Mouse (Mus musculus): ENCODE data around the gene Afdn. TPM values are rescaled to one million over a fixed set of nuclear protein-coding genes. Genes with fewer than 3 reads are reported as not detected.

The Afdn gene
- polyA plus RNA-seq, 1 experiment from 2014 or later = 107 TPM

DNA sequence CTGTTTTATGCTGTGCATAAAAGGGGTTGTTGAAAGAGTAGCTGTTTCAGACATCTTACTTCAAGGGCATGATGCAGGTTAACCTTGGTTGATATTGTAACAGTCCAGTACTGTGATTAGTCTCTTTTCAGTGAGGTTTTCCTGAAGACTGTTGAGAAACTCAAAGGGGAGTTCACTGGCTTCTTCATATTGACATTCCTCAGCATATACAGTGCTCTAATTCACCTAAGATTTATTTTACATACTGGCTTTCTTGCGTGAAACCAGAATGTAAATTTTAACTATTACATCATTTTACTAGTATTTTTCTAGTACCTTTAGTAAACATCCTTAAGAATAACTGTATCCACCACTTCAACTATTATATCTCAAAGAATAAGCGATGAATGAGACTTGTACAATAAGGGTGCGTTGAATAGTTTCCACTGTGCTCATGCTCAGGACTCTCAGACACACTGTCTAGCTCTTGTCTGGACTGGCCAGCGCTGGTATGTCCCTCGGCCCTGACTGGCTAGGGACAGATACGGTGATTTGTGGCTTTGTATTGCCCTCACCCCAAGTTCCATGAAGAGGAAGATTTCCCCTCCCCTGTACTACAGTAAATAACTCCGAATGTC lies 129.6 kb downstream of the Afdn start:
- ATAC-seq (no peak), DNase-seq (ENCODE audit: low spot score) (no peak)
- H3K27ac ChIP-seq (ENCODE audit: low read depth, low read length) = no peak overlapping the region
- no peak overlapping the region for H3K9ac ChIP-seq (ENCODE audit: low read length)
- H3K4me2 ChIP-seq (ENCODE audit: low read length) = no peak overlapping the region
- no peaks in the 10 kb centered on the region for H3K4me1 ChIP-seq (ENCODE audit: control insufficient read depth, insufficient read depth, low read length)
- H3K4me3 ChIP-seq (ENCODE audit: low read depth, low read length) = no peak overlapping the region
- H3K9me3 ChIP-seq (replicated peaks; ENCODE audit: control insufficient read depth, low read length) = no peaks in the 10 kb centered on the region
- 92% methylated on average over 7 of the region's 7 CpGs for WGBS
- peaks cover 41% of the 10 kb centered on the region for H3K36me3 ChIP-seq (ENCODE audit: control insufficient read depth, insufficient read depth, low read length)
- H3K27me3 ChIP-seq (replicated peaks; ENCODE audit: control insufficient read depth, insufficient read depth, low read length) = no peaks in the 10 kb centered on the region

DNA sequence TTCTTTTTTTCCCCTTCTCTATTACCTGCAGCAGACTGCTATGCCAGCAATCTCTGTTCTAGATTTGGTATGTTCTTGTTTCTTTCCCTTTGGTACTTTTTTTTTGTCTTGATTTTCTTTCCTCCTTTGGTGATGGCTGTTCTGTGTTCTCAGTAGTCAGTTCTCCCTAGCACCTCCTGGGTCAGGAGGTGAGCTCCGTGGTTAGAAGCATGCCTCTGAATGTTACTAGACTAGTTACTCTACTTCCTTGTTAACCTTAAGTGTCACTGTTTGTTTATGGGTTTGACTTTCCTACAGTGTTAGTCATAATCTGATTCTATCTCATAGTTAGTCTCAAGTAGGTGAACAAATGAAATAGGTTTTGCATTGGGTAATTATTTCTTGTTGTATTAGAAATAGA lies 130.6 kb downstream of the Afdn start:
- H3K9me3 ChIP-seq (replicated peaks; ENCODE audit: control insufficient read depth, low read length) = no peaks in the 10 kb centered on the region
- no peak overlapping the region for H3K4me3 ChIP-seq (ENCODE audit: low read depth, low read length)
- no peak for DNase-seq (ENCODE audit: low spot score)
- peaks cover 33% of the 10 kb centered on the region for H3K36me3 ChIP-seq (ENCODE audit: control insufficient read depth, insufficient read depth, low read length)
- ATAC-seq = no peak
- H3K27me3 ChIP-seq (replicated peaks; ENCODE audit: control insufficient read depth, insufficient read depth, low read length) = no peaks in the 10 kb centered on the region
- WGBS = 98% methylated on average over 1 of the region's 1 CpGs
- no peak overlapping the region for H3K27ac ChIP-seq (ENCODE audit: low read depth, low read length)
- H3K4me1 ChIP-seq (ENCODE audit: control insufficient read depth, insufficient read depth, low read length) = no peaks in the 10 kb centered on the region
- H3K4me2 ChIP-seq (ENCODE audit: low read length) = no peak overlapping the region
- H3K9ac ChIP-seq (ENCODE audit: low read length) = no peak overlapping the region

DNA sequence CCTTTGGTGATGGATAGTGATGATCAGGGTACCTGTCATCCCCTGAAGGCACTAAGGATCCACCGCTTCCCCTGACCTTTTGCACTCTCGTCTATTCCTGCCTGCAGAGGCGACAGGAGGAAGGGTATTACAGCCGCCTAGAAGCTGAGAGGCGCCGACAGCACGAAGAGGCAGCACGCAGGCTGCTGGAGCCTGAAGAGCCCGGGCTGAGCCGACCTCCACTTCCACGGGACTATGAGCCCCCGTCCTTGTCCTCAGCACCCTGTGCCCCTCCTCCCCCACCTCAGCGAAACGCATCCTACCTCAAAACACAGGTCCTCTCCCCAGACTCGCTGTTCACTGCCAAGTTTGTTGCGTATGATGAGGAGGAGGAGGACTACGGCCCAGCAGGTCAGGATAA lies 138.5 kb downstream of the Afdn start:
- Histone ChIP-seq H3K36me3 (ENCODE audit: control insufficient read depth, insufficient read depth, low read length) (peaks cover 55% of the 10 kb centered on the region), H3K27ac (ENCODE audit: low read depth, low read length) (no peak overlapping the region), H3K9ac (ENCODE audit: low read length) (no peak overlapping the region), H3K9me3 (replicated peaks; ENCODE audit: control insufficient read depth, low read length) (no peaks in the 10 kb centered on the region), H3K4me2 (ENCODE audit: low read length) (no peak overlapping the region), H3K27me3 (replicated peaks; ENCODE audit: control insufficient read depth, insufficient read depth, low read length) (no peaks in the 10 kb centered on the region), H3K4me3 (ENCODE audit: low read depth, low read length) (no peak overlapping the region), H3K4me1 (ENCODE audit: control insufficient read depth, insufficient read depth, low read length) (no peaks in the 10 kb centered on the region)
- ATAC-seq = no peak
- 93% methylated on average over 17 of the region's 17 CpGs for WGBS
- DNase-seq (ENCODE audit: low spot score) = no peak

DNA sequence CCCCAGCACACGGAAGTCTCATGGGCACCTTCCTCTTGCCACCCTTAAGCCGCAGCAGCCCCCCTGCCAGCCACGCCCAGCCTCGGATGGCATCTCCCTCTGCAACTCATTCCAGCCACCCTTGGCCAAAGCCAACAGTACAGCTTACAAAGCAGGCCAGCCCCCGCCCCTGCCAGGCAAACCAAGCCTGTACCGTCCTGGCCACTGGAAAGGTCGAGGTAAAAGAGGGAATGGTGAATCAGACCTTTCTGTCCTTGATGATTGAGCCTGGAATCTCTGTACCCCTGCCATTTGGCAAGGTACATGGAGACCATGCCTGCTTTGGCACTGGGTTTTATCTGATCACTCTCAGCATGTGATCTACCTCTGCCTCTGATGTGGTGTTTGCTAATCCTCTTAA lies 138.9 kb downstream of the Afdn start:
- H3K27ac ChIP-seq (ENCODE audit: low read depth, low read length) = no peak overlapping the region
- H3K9me3 ChIP-seq (replicated peaks; ENCODE audit: control insufficient read depth, low read length) = no peaks in the 10 kb centered on the region
- ATAC-seq = no peak
- H3K4me3 ChIP-seq (ENCODE audit: low read depth, low read length) = no peak overlapping the region
- 94% methylated on average over 7 of the region's 7 CpGs for WGBS
- no peaks in the 10 kb centered on the region for H3K4me1 ChIP-seq (ENCODE audit: control insufficient read depth, insufficient read depth, low read length)
- peaks cover 59% of the 10 kb centered on the region for H3K36me3 ChIP-seq (ENCODE audit: control insufficient read depth, insufficient read depth, low read length)
- H3K4me2 ChIP-seq (ENCODE audit: low read length) = no peak overlapping the region
- H3K27me3 ChIP-seq (replicated peaks; ENCODE audit: control insufficient read depth, insufficient read depth, low read length) = no peaks in the 10 kb centered on the region
- DNase-seq (ENCODE audit: low spot score) = no peak
- H3K9ac ChIP-seq (ENCODE audit: low read length) = no peak overlapping the region

DNA sequence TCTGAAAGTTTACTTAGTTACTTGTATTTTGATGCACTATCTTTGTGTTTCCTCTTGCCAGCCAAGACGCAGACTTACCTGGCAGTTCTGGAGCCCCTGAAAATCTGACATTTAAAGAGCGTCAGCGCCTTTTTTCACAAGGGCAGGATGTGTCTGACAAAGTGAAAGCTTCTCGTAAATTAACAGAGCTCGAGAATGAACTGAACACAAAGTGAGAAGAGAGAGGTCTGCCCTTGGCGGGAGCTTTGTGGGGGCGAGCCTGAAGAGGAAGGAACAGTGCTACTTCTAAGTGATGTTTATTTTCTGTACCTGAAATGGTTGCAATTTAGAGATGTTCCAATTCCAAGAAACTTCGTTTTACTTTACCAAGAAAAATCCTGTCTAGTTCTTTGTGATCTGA lies 143.5 kb downstream of the Afdn start:
- H3K27ac ChIP-seq (ENCODE audit: low read depth, low read length) = no peak overlapping the region
- WGBS = 87% methylated on average over 8 of the region's 8 CpGs
- peaks cover 64% of the 10 kb centered on the region for H3K36me3 ChIP-seq (ENCODE audit: control insufficient read depth, insufficient read depth, low read length)
- H3K4me1 ChIP-seq (ENCODE audit: control insufficient read depth, insufficient read depth, low read length) = no peaks in the 10 kb centered on the region
- H3K9me3 ChIP-seq (replicated peaks; ENCODE audit: control insufficient read depth, low read length) = no peaks in the 10 kb centered on the region
- ATAC-seq (no peak), DNase-seq (ENCODE audit: low spot score) (no peak)
- no peak overlapping the region for H3K4me2 ChIP-seq (ENCODE audit: low read length)
- no peak overlapping the region for H3K4me3 ChIP-seq (ENCODE audit: low read depth, low read length)
- H3K9ac ChIP-seq (ENCODE audit: low read length) = no peak overlapping the region
- no peaks in the 10 kb centered on the region for H3K27me3 ChIP-seq (replicated peaks; ENCODE audit: control insufficient read depth, insufficient read depth, low read length)

DNA sequence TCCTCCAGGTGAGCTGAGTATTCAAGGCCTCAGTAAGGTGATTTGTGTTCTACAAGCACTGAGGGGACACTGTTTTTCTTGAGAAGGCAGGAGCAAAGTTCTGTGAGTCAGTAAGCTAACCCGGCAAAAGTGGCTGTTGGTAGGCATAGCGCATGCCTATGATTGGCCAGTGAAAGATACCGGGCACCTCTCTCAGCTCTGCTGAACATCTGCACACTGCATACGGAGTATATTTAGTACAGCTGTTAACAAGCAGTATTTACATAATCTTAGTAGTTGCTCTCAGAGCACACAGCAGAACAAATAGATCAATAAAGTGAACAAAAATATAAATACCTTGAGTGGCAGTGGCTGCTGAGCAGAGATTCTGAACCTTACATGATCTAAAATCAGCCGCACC lies 146.7 kb downstream of the Afdn start:
- no peaks in the 10 kb centered on the region for H3K4me1 ChIP-seq (ENCODE audit: control insufficient read depth, insufficient read depth, low read length)
- DNase-seq (ENCODE audit: low spot score) (no peak), ATAC-seq (no peak)
- no peak overlapping the region for H3K27ac ChIP-seq (ENCODE audit: low read depth, low read length)
- H3K4me2 ChIP-seq (ENCODE audit: low read length) = no peak overlapping the region
- H3K36me3 ChIP-seq (ENCODE audit: control insufficient read depth, insufficient read depth, low read length) = peaks cover 49% of the 10 kb centered on the region
- H3K9ac ChIP-seq (ENCODE audit: low read length) = no peak overlapping the region
- 98% methylated on average over 5 of the region's 5 CpGs for WGBS
- no peaks in the 10 kb centered on the region for H3K9me3 ChIP-seq (replicated peaks; ENCODE audit: control insufficient read depth, low read length)
- no peak overlapping the region for H3K4me3 ChIP-seq (ENCODE audit: low read depth, low read length)
- H3K27me3 ChIP-seq (replicated peaks; ENCODE audit: control insufficient read depth, insufficient read depth, low read length) = no peaks in the 10 kb centered on the region

DNA sequence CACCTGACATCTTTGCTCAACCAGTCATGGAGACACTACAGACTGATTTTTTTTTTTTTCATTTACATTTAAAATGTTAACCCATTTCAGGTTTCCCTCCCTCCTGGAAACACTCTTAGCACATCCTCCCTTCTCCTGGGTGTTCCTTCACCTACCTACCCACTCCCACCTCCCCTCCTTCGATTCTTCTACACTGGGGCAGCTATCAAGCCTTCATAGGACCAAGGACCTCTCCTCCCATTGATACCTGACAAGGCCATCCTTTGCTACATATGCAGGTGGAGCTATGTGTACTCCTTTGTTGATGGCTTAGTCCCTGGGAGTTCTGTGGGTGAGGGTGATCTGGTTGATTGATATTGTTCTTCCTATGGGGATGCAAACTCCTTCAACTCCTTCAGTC lies 147.3 kb downstream of the Afdn start:
- no peak for DNase-seq (ENCODE audit: low spot score)
- H3K4me1 ChIP-seq (ENCODE audit: control insufficient read depth, insufficient read depth, low read length) = no peaks in the 10 kb centered on the region
- no peaks in the 10 kb centered on the region for H3K9me3 ChIP-seq (replicated peaks; ENCODE audit: control insufficient read depth, low read length)
- WGBS = 95% methylated on average over 1 of the region's 1 CpGs
- no peaks in the 10 kb centered on the region for H3K27me3 ChIP-seq (replicated peaks; ENCODE audit: control insufficient read depth, insufficient read depth, low read length)
- H3K27ac ChIP-seq (ENCODE audit: low read depth, low read length) = no peak overlapping the region
- no peak for ATAC-seq
- no peak overlapping the region for H3K9ac ChIP-seq (ENCODE audit: low read length)
- peaks cover 45% of the 10 kb centered on the region for H3K36me3 ChIP-seq (ENCODE audit: control insufficient read depth, insufficient read depth, low read length)
- H3K4me2 ChIP-seq (ENCODE audit: low read length) = no peak overlapping the region
- H3K4me3 ChIP-seq (ENCODE audit: low read depth, low read length) = no peak overlapping the region

DNA sequence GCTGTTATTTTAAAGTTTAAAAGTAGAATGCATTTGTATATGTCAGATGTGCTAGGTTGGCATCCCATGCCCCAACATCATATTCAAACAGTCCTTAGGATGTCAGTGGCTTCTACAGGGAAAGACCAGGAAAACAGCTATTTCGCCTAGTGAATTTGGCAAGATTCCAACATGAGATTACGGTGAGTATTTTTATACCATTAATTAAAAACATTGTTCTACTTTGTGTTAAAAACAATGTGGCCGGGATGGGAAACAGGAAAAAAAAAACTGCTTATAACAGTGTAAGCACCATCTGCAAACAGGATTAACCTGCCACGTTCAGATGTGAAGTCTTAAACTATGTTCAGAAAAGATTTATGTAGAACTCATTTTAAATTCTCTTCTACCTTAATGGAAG lies 153.6 kb downstream of the Afdn start:
- Histone ChIP-seq H3K4me3 (ENCODE audit: low read depth, low read length) (no peak overlapping the region), H3K4me2 (ENCODE audit: low read length) (no peak overlapping the region), H3K36me3 (ENCODE audit: control insufficient read depth, insufficient read depth, low read length) (peaks cover 3% of the 10 kb centered on the region; the same call in 1 of the 2 replicates), H3K4me1 (ENCODE audit: control insufficient read depth, insufficient read depth, low read length) (no peaks in the 10 kb centered on the region), H3K9me3 (replicated peaks; ENCODE audit: control insufficient read depth, low read length) (no peaks in the 10 kb centered on the region), H3K9ac (ENCODE audit: low read length) (no peak overlapping the region), H3K27me3 (replicated peaks; ENCODE audit: control insufficient read depth, insufficient read depth, low read length) (no peaks in the 10 kb centered on the region), H3K27ac (ENCODE audit: low read depth, low read length) (no peak overlapping the region)
- no peak for DNase-seq (ENCODE audit: low spot score)
- 45% methylated on average over 4 of the region's 4 CpGs for WGBS
- no peak for ATAC-seq

DNA sequence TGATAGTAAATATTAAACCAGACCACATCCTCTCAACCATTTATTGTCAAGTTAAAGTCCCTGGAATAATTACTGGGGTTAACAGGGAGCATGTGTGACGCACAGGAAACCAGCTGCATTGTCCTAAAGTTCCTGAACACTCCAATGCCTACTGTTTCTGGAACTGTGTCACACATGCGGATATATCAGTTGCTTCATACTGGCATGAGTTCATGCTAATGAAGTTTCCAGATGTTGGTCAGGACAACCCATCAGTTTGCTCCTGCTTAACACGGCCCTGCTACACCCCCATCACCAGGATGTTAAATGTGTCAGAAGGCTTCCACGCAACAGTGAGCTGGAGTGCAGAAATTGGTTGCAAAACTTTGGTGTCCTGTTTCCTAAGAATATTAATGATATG lies 154.2 kb downstream of the Afdn start:
- ATAC-seq = no peak
- WGBS = 82% methylated on average over 4 of the region's 4 CpGs
- Histone ChIP-seq H3K4me1 (ENCODE audit: control insufficient read depth, insufficient read depth, low read length) (no peaks in the 10 kb centered on the region), H3K9ac (ENCODE audit: low read length) (no peak overlapping the region), H3K27me3 (replicated peaks; ENCODE audit: control insufficient read depth, insufficient read depth, low read length) (no peaks in the 10 kb centered on the region), H3K4me2 (ENCODE audit: low read length) (no peak overlapping the region), H3K27ac (ENCODE audit: low read depth, low read length) (no peak overlapping the region), H3K9me3 (replicated peaks; ENCODE audit: control insufficient read depth, low read length) (no peaks in the 10 kb centered on the region), H3K36me3 (ENCODE audit: control insufficient read depth, insufficient read depth, low read length) (peaks cover 3% of the 10 kb centered on the region; the same call in 1 of the 2 replicates), H3K4me3 (ENCODE audit: low read depth, low read length) (no peak overlapping the region)
- DNase-seq (ENCODE audit: low spot score) = no peak
